Mouse (Mus musculus): ENCODE results near the gene Rps3a1.
"Not testable (repeated sequence)": the region's sequence is repeated elsewhere in the genome, so short reads cannot be mapped to it uniquely, and the experiment has no call there.

Rps3a1 gene

DNA sequence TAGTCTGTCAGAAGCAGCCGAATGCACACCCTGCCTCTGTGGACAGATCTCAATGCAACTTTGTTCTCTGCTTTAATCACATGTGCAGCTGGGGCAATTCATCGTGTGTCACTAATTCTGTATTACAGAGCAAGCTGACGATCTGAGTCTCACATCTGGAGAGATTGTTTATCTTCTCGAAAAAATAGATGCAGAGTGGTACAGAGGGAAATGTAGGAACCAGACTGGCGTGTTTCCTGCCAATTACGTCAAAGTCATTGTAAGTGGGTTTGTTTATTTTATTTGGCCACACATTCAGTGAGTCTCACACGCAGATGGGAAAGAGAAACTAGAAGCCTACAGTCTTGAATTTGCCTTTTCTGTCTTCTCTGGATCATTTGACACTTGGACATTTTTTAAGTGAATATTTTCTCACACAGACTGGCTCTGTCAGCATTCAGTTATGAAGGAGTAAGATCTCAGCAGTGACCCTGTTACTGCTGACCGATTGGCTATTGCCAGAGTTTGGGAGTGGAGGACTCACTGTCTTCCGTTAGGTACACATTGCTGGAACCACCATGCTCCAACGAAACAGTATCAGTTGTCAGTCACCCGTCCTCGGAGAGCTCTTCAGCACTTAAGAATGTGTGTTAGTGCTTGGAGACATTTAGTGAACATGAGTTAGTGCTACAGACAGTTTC is 27.7 kb downstream of the Rps3a1 start:
- DNase-seq (ENCODE audit: low spot score in 2 of 2), result no peak

DNA sequence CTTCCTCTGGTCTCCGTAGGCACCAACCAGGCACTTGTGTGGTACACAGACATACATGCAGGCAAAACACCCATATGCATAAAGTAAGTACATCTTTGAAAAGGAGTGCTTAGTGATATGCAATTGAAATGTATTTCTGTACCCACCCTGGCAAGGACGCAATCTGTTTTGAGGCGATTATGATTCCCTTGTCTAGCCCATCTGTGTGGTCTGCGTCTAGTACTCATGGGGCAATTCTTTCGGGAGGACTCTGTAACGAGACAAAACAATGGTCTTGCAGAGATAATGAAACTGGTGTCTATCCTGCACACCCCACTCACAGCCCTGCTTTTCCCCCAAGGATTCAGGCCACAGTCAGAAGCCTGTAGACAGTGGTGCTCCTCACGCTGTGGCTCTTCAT is 29.7 kb downstream of the Rps3a1 start:
- DNase-seq (ENCODE audit: low spot score in 2 of 2), result no peak

- peak in 1 of 2 experiments; percentile 17 for DNase-seq (ENCODE audit: low spot score in 2 of 2)
These were observed 32.4 kb downstream of the Rps3a1 start for GRCm38 (mm10) chr3:86110077-86110476.

DNA sequence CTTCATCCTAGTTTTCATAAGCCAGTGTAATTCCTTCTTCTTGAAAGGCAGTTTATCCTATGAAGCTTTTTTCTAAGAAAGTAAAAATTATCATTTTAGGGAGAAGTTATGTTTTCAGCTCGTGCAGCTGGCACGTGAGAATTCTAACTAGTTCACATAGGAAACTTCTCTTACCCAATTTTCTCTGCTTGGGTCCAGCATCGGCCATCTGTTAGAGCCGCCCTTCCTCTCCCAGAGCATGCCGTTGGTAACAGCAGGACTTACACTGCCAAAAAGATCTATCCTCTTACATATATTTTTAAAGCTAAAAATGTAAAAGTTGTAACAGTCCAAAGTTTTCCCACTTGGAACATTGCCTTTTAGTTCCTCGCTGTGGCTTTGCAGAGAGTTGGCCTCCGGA is 33.4 kb downstream of the Rps3a1 start:
- DNase-seq (ENCODE audit: low spot score in 2 of 2), result no peak

- DNase-seq (ENCODE audit: low spot score in 2 of 2), result no peak
These were observed 33.9 kb downstream of the Rps3a1 start for GRCm38 (mm10) chr3:86108576-86108975.

GRCm38 (mm10) chr3:86107637-86108539 is 34.6 kb downstream of the Rps3a1 start:
- no peak for DNase-seq (ENCODE audit: low spot score in 2 of 2)

DNA sequence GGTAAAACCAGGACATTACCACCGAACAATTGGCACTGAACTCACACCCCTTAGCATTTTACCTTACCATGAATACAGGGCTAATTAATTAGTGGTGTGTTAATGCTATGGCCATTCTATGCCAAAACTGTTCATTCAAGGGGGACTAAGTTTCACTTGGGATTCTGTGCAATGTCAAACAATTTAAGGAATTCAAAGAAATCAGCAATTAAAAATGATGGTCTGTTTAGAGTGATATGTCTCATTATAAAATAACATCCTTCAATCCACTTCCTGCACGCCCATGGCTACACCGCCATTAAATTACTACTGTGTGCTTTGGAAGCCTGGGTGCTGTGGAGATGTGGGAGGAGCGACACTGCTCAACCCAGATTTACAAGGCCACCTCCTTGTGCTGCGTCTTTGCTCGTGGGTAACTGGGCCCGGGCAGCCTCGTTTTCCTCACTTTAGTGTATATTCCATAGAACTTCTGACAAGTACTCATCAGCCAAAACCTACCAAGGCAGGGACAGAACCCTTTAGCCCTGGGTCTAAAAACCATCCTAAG is 36.3 kb downstream of the Rps3a1 start:
- DNase-seq (ENCODE audit: low spot score in 2 of 2), result no peak

DNA sequence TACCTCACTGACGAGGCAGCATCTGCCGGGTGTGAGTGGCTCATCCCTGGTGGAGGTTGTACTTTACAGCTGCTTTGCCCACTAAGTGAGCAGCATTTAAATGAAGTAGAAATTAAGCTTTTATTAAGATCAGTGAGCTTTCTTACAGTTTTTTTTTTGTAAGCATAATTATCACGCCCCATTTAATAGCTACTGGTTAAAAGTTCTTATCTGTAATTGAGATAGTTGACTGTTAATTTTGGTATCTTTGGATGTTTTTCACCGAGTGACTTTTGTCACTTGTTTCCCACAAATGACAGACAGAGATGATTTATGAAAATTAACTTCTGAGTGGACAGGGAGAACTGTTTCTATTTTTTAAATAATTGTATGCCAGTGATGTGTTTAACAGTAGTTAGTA is 37.6 kb downstream of the Rps3a1 start:
- DNase-seq (ENCODE audit: low spot score in 2 of 2), result no peak

GRCm38 (mm10) chr3:86104433-86104832 is 38.1 kb downstream of the Rps3a1 start:
- not testable (repeated sequence) for DNase-seq (ENCODE audit: low spot score in 2 of 2)

GRCm38 (mm10) chr3:86103449-86104291 is 38.8 kb downstream of the Rps3a1 start:
- DNase-seq (ENCODE audit: low spot score in 2 of 2), result no peak

DNA sequence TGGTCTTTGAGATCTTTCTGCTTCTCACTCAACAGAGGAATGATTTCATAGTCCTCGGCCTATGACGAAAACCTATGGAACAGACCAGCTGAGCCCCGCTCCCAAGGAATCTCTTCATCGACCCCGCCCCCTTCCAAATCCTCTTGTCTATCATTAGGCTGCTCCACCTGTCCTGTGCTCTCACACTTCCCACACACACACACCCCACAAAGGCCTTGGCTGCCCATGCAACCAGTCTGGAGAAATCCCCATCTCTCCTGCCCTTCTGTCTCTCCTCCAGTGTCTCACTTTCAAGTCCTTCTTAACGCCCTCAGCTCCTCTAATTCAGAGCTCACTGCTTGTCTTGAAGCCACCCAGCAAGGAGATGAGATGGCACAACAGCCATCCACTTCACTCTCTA is 40.5 kb downstream of the Rps3a1 start:
- no peak for DNase-seq (ENCODE audit: low spot score in 2 of 2)

GRCm38 (mm10) chr3:86093907-86094306 is 48.6 kb downstream of the Rps3a1 start:
- DNase-seq (ENCODE audit: low spot score in 2 of 2), result no peak

DNA sequence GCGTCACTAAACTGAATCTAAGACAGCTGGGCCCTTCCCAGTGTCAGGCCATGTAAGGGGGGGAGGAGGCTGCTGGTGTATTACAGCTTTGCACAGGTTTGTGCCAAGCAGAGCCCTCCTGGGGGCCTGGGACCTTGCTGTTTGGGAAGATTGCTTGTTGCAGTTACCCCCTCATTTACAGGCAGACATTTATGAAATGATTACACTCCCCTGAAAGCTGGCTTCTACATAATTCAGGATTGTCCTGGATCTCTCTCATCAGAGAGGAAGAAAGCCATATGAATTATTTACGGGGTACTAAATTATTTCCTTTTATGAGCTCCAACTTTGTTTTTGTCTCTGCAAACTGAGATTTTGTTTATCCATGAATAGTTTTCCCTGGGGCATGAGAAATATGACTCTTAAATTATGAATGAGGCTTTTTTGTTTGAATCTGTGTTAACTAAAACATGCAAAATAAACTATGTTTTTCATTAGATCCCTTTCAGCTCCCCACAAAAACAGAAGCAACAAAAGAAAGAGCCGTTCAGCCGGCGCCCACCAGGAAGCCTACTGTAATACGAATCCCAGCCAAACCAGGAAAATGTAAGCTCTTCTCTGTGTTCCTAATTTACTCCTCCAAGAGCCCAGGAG is 49.2 kb downstream of the Rps3a1 start:
- no peak for DNase-seq (ENCODE audit: low spot score in 2 of 2)

All from spleen, postnatal 14 days (tissue).